10 mouse cellular contexts compared by ENCODE assay signal in the genomic region with DNA sequence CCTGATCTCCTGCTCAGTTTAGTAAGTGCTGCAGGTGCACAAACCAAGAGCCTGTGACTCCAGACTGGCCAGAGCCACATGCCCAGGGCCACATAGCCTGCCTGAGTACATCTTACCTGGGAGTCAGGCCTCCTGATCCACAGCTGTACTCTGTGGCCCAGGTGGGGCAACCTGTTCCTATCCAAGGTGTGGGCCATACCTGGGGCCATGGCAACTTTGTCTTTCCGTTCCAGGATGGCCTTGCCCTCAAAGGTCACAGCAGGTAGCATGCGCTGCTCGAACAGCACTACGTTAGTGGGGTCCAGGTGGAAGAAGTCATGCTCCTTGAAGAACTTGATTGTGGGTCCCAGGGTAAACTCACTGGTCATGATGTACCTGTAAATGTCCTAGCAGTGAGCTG. TPM values are rescaled to one million over a fixed set of nuclear protein-coding genes. Genes with fewer than 3 reads are reported as not detected.
DNase-seq lines count a peak whose midpoint lies in the region; ATAC-seq and TF ChIP-seq lines count a peak whose summit lies in the region.
"Had no signal": no experiment of that assay in that cellular context is flagged by ENCODE, and none has a peak within 500 bp of the region (broad histone marks: within the 10 kb centered on the region; RNA-seq: fewer than 3 reads in every experiment).

No protein-coding gene starts in this region.

- H3K36me3 ChIP-seq in heart, adult 2 months (ENCODE audit: control insufficient read depth, insufficient read depth, low read length), result no peaks in the 10 kb centered on the region
- H3K36me3 ChIP-seq in megakaryocyte, embryonic 14.5 days (replicated peaks; ENCODE audit: low read length), result peaks cover 53% of the 10 kb centered on the region
- H3K36me3 ChIP-seq in intestine, embryonic 14.5 days (ENCODE audit: control insufficient read depth, insufficient read depth, low read length), result 0 out of 2 replicates have a peak, but pooled peaks cover 3% of the 10 kb centered on the region
- peaks cover 24% of the 10 kb centered on the region for H3K36me3 ChIP-seq in small intestine, adult 2 months (ENCODE audit: control insufficient read depth, insufficient read depth, low read length)

- TF ChIP-seq EP300 in heart, adult 2 months (IDR thresholded peaks at IDR 0.05; ENCODE audit: insufficient read depth, low read depth, low read length), result no peak

- H3K9ac ChIP-seq in heart, adult 2 months (ENCODE audit: low read depth, low read length), result no peak overlapping the region
- H3K9ac ChIP-seq in intestine, embryonic 14.5 days (ENCODE audit: low read length), result no peak overlapping the region

- peak overlapping the region; percentile 94 for H3K4me2 ChIP-seq in intestine, embryonic 14.5 days (ENCODE audit: low read length)

- intact Hi-C loops in heart, adult 2 months (cut with DNase I), result no loop called here
- intact Hi-C loops in heart, postnatal 36 days (cut with DNase I), result no loop called here

- no peak for TF ChIP-seq CTCF in heart, adult 2 months (IDR thresholded peaks at IDR 0.05)
- no peak for TF ChIP-seq CTCF in small intestine, adult 2 months (IDR thresholded peaks at IDR 0.05; ENCODE audit: extremely low read depth, insufficient read length, insufficient replicate concordance, low read depth, low read length)

- TF ChIP-seq POLR2A in heart, adult 2 months (IDR thresholded peaks at IDR 0.05; ENCODE audit: insufficient read depth, low read depth, low read length), result no peak
- no peak for TF ChIP-seq POLR2A in small intestine, adult 2 months (IDR thresholded peaks at IDR 0.05; ENCODE audit: low read depth, low read length)

- no peaks in the 10 kb centered on the region for H3K9me3 ChIP-seq in megakaryocyte, embryonic 14.5 days
- H3K9me3 ChIP-seq in intestine, embryonic 14.5 days (ENCODE audit: control insufficient read depth, low read length), result no peaks in the 10 kb centered on the region

- DNase-seq in heart, adult 2 months, result no peak
- no peak for DNase-seq in heart, postnatal 36 days
- DNase-seq in intestine, embryonic 14.5 days (ENCODE audit: low spot score), result no peak
- no peak for DNase-seq in right cerebral cortex, adult 18-20 months
- DNase-seq in embryo, embryonic 10 days (ENCODE audit: low spot score), result no peak
- DNase-seq: right cerebral cortex, postnatal 14 days had no signal

- H3K4me1 ChIP-seq in heart, adult 2 months (ENCODE audit: control insufficient read depth, insufficient read depth, low read length), result peaks cover 1% of the 10 kb centered on the region; the same call in 1 of the 2 replicates
- peaks cover 40% of the 10 kb centered on the region for H3K4me1 ChIP-seq in megakaryocyte, embryonic 14.5 days
- no peaks in the 10 kb centered on the region for H3K4me1 ChIP-seq in intestine, embryonic 14.5 days (replicated peaks; ENCODE audit: control insufficient read depth, insufficient read depth, low read length)
- peaks cover 29% of the 10 kb centered on the region for H3K4me1 ChIP-seq in small intestine, adult 2 months (ENCODE audit: control insufficient read depth, insufficient read depth, insufficient read length, low read length)

- H3K4me3 ChIP-seq in heart, adult 2 months, result peak overlapping the region; percentile 64; the same call in 1 of the 2 replicates
- peak overlapping the region; percentile 95 for H3K4me3 ChIP-seq in megakaryocyte, embryonic 14.5 days (replicated peaks)
- H3K4me3 ChIP-seq in intestine, embryonic 14.5 days (ENCODE audit: low read depth, low read length), result peak overlapping the region; percentile 74
- peak overlapping the region; percentile 91 for H3K4me3 ChIP-seq in small intestine, adult 2 months (ENCODE audit: low read depth, low read length)

- no peaks in the 10 kb centered on the region for H3K79me2 ChIP-seq in heart, adult 2 months (replicated peaks; ENCODE audit: control insufficient read depth, insufficient read depth, low read length)

- no peaks in the 10 kb centered on the region for H3K27me3 ChIP-seq in heart, adult 2 months (ENCODE audit: control insufficient read depth, insufficient read depth, low read length)
- peaks cover 36% of the 10 kb centered on the region for H3K27me3 ChIP-seq in megakaryocyte, embryonic 14.5 days (replicated peaks)
- no peaks in the 10 kb centered on the region for H3K27me3 ChIP-seq in intestine, embryonic 14.5 days (replicated peaks; ENCODE audit: control insufficient read depth, insufficient read depth, low read length)
- H3K27me3 ChIP-seq in small intestine, adult 2 months (ENCODE audit: control insufficient read depth, insufficient read depth, low read length), result no peaks in the 10 kb centered on the region

- 98% methylated on average over 4 of the region's 4 CpGs for WGBS in heart, adult 2 months
- 82% methylated on average over 4 of the region's 4 CpGs for WGBS in intestine, embryonic 14.5 days
- 61% methylated on average over 4 of the region's 4 CpGs for WGBS in small intestine, adult 2 months

- ATAC-seq in megakaryocyte, adult 5-6 weeks (ENCODE audit: poor library complexity, severe bottlenecking), result no peak
- ATAC-seq in intestine, embryonic 14.5 days (replicated peaks; ENCODE audit: low FRiP score, low TSS enrichment, low read depth), result no peak

- H3K27ac ChIP-seq in heart, adult 2 months, result no peak overlapping the region
- no peak overlapping the region for H3K27ac ChIP-seq in intestine, embryonic 14.5 days (ENCODE audit: low read depth)
- peak overlapping the region; percentile 89 for H3K27ac ChIP-seq in small intestine, adult 2 months (ENCODE audit: insufficient read depth, low read depth, low read length)

RNA-seq across cellular contexts. Expression of gene Uap1l1, which starts 1.2 kb away (rescaled TPM):
- total RNA-seq in heart, adult 2 months (2021), result 1 to 10 TPM; 7.2 to 7.9 TPM
- 7.6 and 8.3 TPM in 2 replicates for polyA plus RNA-seq in heart, adult 2 months (2012; rRNA removed)
- 1 to 10 TPM; 6.7 to 8.6 TPM for total RNA-seq in heart, postnatal 36 days (2021)
- 12.1 and 13.3 TPM in 2 replicates for polyA plus RNA-seq in megakaryocyte, embryonic 14.5 days (2012; ENCODE audit: insufficient read depth, low replicate concordance)
- total RNA-seq in megakaryocyte, adult 5-6 weeks (2015), result 34.4 and 36.0 TPM in 2 replicates
- total RNA-seq in megakaryocyte, adult 5-6 weeks (2017), result 11.0 and 12.6 TPM in 2 replicates
- polyA plus RNA-seq in intestine, embryonic 14.5 days (2014; fragmentation: Nextera tagmentation; extraction: Ambion mirVana), result 36.3 and 46.0 TPM in 2 replicates
- polyA plus RNA-seq in small intestine, adult 2 months (2012; rRNA removed), result 130 and 360 TPM in 2 replicates

RNA-seq across cellular contexts. Expression of gene Sapcd2, which starts 7.8 kb away (rescaled TPM):
- total RNA-seq in heart, adult 2 months (2021), result not detected
- 0.20 and 0.26 TPM in 2 replicates for polyA plus RNA-seq in heart, adult 2 months (2012; rRNA removed)
- under 1 TPM; 0.46 to 0.56 TPM for total RNA-seq in heart, postnatal 36 days (2021)
- polyA plus RNA-seq in megakaryocyte, embryonic 14.5 days (2012; ENCODE audit: insufficient read depth, low replicate concordance), result 26.7 and 29.9 TPM in 2 replicates
- total RNA-seq in megakaryocyte, adult 5-6 weeks (2015), result 4.9 and 5.5 TPM in 2 replicates
- total RNA-seq in megakaryocyte, adult 5-6 weeks (2017), result 3.6 and 4.6 TPM in 2 replicates
- 43.2 and 47.4 TPM in 2 replicates for polyA plus RNA-seq in intestine, embryonic 14.5 days (2014; fragmentation: Nextera tagmentation; extraction: Ambion mirVana)
- polyA plus RNA-seq in small intestine, adult 2 months (2012; rRNA removed), result 15.4 and 28.8 TPM in 2 replicates

RNA-seq across cellular contexts. Expression of gene Dpp7, which starts 8.2 kb away (rescaled TPM):
- total RNA-seq in heart, adult 2 months (2021), result 1 to 10 TPM; 4.8 to 5.4 TPM
- 11.4 and 11.8 TPM in 2 replicates for polyA plus RNA-seq in heart, adult 2 months (2012; rRNA removed)
- total RNA-seq in heart, postnatal 36 days (2021), result 1 to 10 TPM; 3.4 to 3.7 TPM
- polyA plus RNA-seq in megakaryocyte, embryonic 14.5 days (2012; ENCODE audit: insufficient read depth, low replicate concordance), result 4.3 and 4.4 TPM in 2 replicates
- total RNA-seq in megakaryocyte, adult 5-6 weeks (2015), result 25.1 and 30.5 TPM in 2 replicates
- total RNA-seq in megakaryocyte, adult 5-6 weeks (2017), result 27.8 and 50.7 TPM in 2 replicates
- 24.1 and 26.5 TPM in 2 replicates for polyA plus RNA-seq in intestine, embryonic 14.5 days (2014; fragmentation: Nextera tagmentation; extraction: Ambion mirVana)
- 12.5 and 24.4 TPM in 2 replicates for polyA plus RNA-seq in small intestine, adult 2 months (2012; rRNA removed)

RNA-seq across cellular contexts. Expression of gene Entpd2, which starts 31.4 kb away (rescaled TPM):
- total RNA-seq in heart, adult 2 months (2021), result 10 to 100 TPM; 11.1 to 13.5 TPM
- polyA plus RNA-seq in heart, adult 2 months (2012; rRNA removed), result 36.3 and 37.1 TPM in 2 replicates
- 10 to 100 TPM; 14.5 to 15.4 TPM for total RNA-seq in heart, postnatal 36 days (2021)
- polyA plus RNA-seq in megakaryocyte, embryonic 14.5 days (2012; ENCODE audit: insufficient read depth, low replicate concordance), result 1.3 TPM in 1 of 2 replicates, not detected in the other
- total RNA-seq in megakaryocyte, adult 5-6 weeks (2015), result not detected in 2 replicates
- not detected in 2 replicates for total RNA-seq in megakaryocyte, adult 5-6 weeks (2017)
- polyA plus RNA-seq in intestine, embryonic 14.5 days (2014; fragmentation: Nextera tagmentation; extraction: Ambion mirVana), result 5.9 and 7.4 TPM in 2 replicates
- polyA plus RNA-seq in small intestine, adult 2 months (2012; rRNA removed), result 25.8 and 50.7 TPM in 2 replicates
- polyA plus RNA-seq: CD4-positive, CD25-positive, alpha-beta regulatory T cell, adult 4 months had no signal

RNA-seq across cellular contexts. Expression of gene Man1b1, which starts 32.2 kb away (rescaled TPM):
- 10 to 100 TPM; 21.6 to 22.5 TPM for total RNA-seq in heart, adult 2 months (2021)
- 8.2 and 9.9 TPM in 2 replicates for polyA plus RNA-seq in heart, adult 2 months (2012; rRNA removed)
- total RNA-seq in heart, postnatal 36 days (2021), result 10 to 100 TPM; 21.9 to 23.2 TPM
- 4.4 and 13.9 TPM in 2 replicates for polyA plus RNA-seq in megakaryocyte, embryonic 14.5 days (2012; ENCODE audit: insufficient read depth, low replicate concordance)
- total RNA-seq in megakaryocyte, adult 5-6 weeks (2015), result 14.8 TPM in 2 replicates
- 36.8 and 40.8 TPM in 2 replicates for total RNA-seq in megakaryocyte, adult 5-6 weeks (2017)
- polyA plus RNA-seq in intestine, embryonic 14.5 days (2014; fragmentation: Nextera tagmentation; extraction: Ambion mirVana), result 66.3 and 73.3 TPM in 2 replicates
- polyA plus RNA-seq in small intestine, adult 2 months (2012; rRNA removed), result 11.1 and 20.5 TPM in 2 replicates

Comparison
In these comparisons a context has a peak if more than half of its experiments do, and no peak if none do; other contexts are left out.
1. RNA of gene Sapcd2, which starts 7.8 kb away (polyA plus RNA-seq): 43.2 to 47.4 TPM in intestine, embryonic 14.5 days, 26.7 to 29.9 TPM in megakaryocyte, embryonic 14.5 days and 15.4 to 28.8 TPM in small intestine, adult 2 months; 0.20 to 0.26 TPM in heart, adult 2 months; every median in the first group is over 10 times any median in the second.
2. Peak in every context shown above with its lines, with median percentiles within 50 percentile points of each other: H3K4me3 ChIP-seq.